Mouse (Mus musculus): ENCODE data around the gene Resf1.
"Not testable (repeated sequence)": the region's sequence is repeated elsewhere in the genome, so short reads cannot be mapped to it uniquely, and the experiment has no call there.

Gene Resf1

GRCm38 (mm10) chr6:149344372-149344771, 35.2 kb downstream of the Resf1 start:
- in situ Hi-C loops (cut with MboI): no loop called here

- in situ Hi-C loops (cut with MboI): not testable (repeated sequence)
These were observed 39.0 kb downstream of the Resf1 start for GRCm38 (mm10) chr6:149348211-149348610.

- in situ Hi-C loops (cut with MboI): no loop called here
These were observed 45.7 kb downstream of the Resf1 start for GRCm38 (mm10) chr6:149354826-149355495.

GRCm38 (mm10) chr6:149355799-149356198, 46.6 kb downstream of the Resf1 start:
- in situ Hi-C loops (cut with MboI): not testable (repeated sequence)

- in situ Hi-C loops (cut with MboI): no loop called here
These were observed 47.9 kb downstream of the Resf1 start for GRCm38 (mm10) chr6:149357155-149357554.

- in situ Hi-C loops (cut with MboI): not testable (repeated sequence)
These were observed 53.3 kb downstream of the Resf1 start for GRCm38 (mm10) chr6:149362533-149362932.

- in situ Hi-C loops (cut with MboI): not testable (repeated sequence)
These were observed 56.8 kb downstream of the Resf1 start for GRCm38 (mm10) chr6:149365975-149366374.

GRCm38 (mm10) chr6:149366403-149366802, 57.2 kb downstream of the Resf1 start:
- in situ Hi-C loops (cut with MboI): no loop called here

GRCm38 (mm10) chr6:149374986-149375457, 65.8 kb downstream of the Resf1 start:
- in situ Hi-C loops (cut with MboI): loop anchor here (5.0 kb wide), 1 partner anchor 238 kb away; the partner anchor contains the start of gene Etfbkmt

GRCm38 (mm10) chr6:149383531-149383930, 74.3 kb downstream of the Resf1 start:
- in situ Hi-C loops (cut with MboI): no loop called here
